9 mouse cellular contexts compared by ENCODE assay signal in the genomic region with DNA sequence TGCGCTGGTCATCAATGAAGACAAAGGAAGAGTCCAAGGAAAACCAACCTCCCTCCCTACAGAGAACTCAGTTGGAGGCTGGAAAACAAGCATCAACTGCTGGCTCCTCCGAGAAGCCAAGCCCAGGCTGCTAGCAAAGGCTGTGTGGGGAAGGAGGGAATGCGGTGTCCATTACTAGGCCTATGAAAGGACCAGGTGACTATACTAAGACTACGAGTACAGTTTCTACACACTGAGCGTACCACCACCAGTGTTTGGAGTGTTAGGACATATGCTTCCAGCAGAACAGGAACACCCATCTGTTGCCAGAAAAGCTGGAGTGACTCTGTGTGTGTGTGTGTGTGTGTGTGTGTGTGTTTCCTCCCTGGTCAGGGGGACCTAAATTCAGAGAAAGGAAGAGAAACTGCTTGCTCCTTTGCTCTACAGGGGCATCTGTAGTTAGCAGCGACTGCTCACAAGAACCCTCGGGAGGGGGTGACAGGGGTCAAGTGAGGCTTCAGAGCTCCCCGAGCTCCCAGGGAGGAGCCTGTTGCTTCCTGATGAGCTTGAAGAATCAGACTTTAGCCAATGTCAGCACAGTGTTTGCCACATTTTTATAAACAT. TPM values are rescaled to one million over a fixed set of nuclear protein-coding genes. Genes with fewer than 3 reads are reported as not detected.
DNase-seq lines count a peak whose midpoint lies in the region; ATAC-seq and TF ChIP-seq lines count a peak whose summit lies in the region.
"Had no signal": no experiment of that assay in that cellular context is flagged by ENCODE, and none has a peak within 500 bp of the region (broad histone marks: within the 10 kb centered on the region; RNA-seq: fewer than 3 reads in every experiment).

No protein-coding gene starts in this region.

- ATAC-seq in kidney, embryonic 15.5 days (replicated peaks; ENCODE audit: low FRiP score) = no peak
- ATAC-seq in midbrain, embryonic 16.5 days = no peak

- H3K9ac ChIP-seq in kidney, embryonic 15.5 days = no peak overlapping the region
- no peak overlapping the region for H3K9ac ChIP-seq in midbrain, embryonic 16.5 days (ENCODE audit: low read depth, low read length)

- DNase-seq in gastrocnemius, postnatal 14 days = peak; percentile 42
- no peak for DNase-seq in gastrocnemius, postnatal 4 days (ENCODE audit: low spot score in 2 of 2)
- peak; percentile 68 for DNase-seq in lung, postnatal 10 days
- no peak for DNase-seq in lung, postnatal 14 days
- no peak for DNase-seq in embryo, embryonic 11 days

- H3K27ac ChIP-seq in kidney, embryonic 15.5 days = peak overlapping the region; percentile 81
- 0 out of 2 replicates have a peak overlapping the region, but pooled peaks have one; percentile 37 for H3K27ac ChIP-seq in small intestine, adult 2 months (ENCODE audit: insufficient read depth, low read depth, low read length)
- no peak overlapping the region for H3K27ac ChIP-seq in midbrain, embryonic 16.5 days (ENCODE audit: low read length)

- peaks cover 45% of the 10 kb centered on the region for H3K36me3 ChIP-seq in kidney, embryonic 15.5 days
- no peaks in the 10 kb centered on the region for H3K36me3 ChIP-seq in small intestine, adult 2 months (ENCODE audit: control insufficient read depth, insufficient read depth, low read length)
- peaks cover 31% of the 10 kb centered on the region for H3K36me3 ChIP-seq in midbrain, embryonic 16.5 days (ENCODE audit: control insufficient read depth, insufficient read depth, low read length)

- intact Hi-C loops in gastrocnemius, postnatal 14 days (cut with DNase I; ENCODE audit: low total_unique reads) = no loop called here

- no peaks in the 10 kb centered on the region for H3K9me3 ChIP-seq in kidney, embryonic 15.5 days (replicated peaks)
- H3K9me3 ChIP-seq in midbrain, embryonic 16.5 days (replicated peaks; ENCODE audit: control insufficient read depth, low read length, poor library complexity, severe bottlenecking) = no peaks in the 10 kb centered on the region

- TF ChIP-seq CTCF in small intestine, adult 2 months (IDR thresholded peaks at IDR 0.05; ENCODE audit: extremely low read depth, insufficient read length, insufficient replicate concordance, low read depth, low read length) = no peak

- TF ChIP-seq POLR2A in small intestine, adult 2 months (IDR thresholded peaks at IDR 0.05; ENCODE audit: low read depth, low read length) = no peak

- peaks cover 43% of the 10 kb centered on the region for H3K4me1 ChIP-seq in kidney, embryonic 15.5 days
- peaks cover 5% of the 10 kb centered on the region; the same call in 1 of the 2 replicates for H3K4me1 ChIP-seq in small intestine, adult 2 months (ENCODE audit: control insufficient read depth, insufficient read depth, insufficient read length, low read length)
- no peaks in the 10 kb centered on the region for H3K4me1 ChIP-seq in midbrain, embryonic 16.5 days (ENCODE audit: control insufficient read depth, insufficient read depth, low read length)

- 59% methylated on average over 8 of the region's 8 CpGs for WGBS in kidney, embryonic 15.5 days
- 75% methylated on average over 8 of the region's 8 CpGs for WGBS in small intestine, adult 2 months
- 65% methylated on average over 8 of the region's 8 CpGs for WGBS in midbrain, embryonic 16.5 days

- no peaks in the 10 kb centered on the region for H3K27me3 ChIP-seq in kidney, embryonic 15.5 days
- no peaks in the 10 kb centered on the region for H3K27me3 ChIP-seq in small intestine, adult 2 months (ENCODE audit: control insufficient read depth, insufficient read depth, low read length)
- no peaks in the 10 kb centered on the region for H3K27me3 ChIP-seq in midbrain, embryonic 16.5 days (ENCODE audit: control insufficient read depth, insufficient read depth, low read depth, low read length)

- H3K4me3 ChIP-seq in kidney, embryonic 15.5 days (replicated peaks) = no peak overlapping the region
- H3K4me3 ChIP-seq in small intestine, adult 2 months (ENCODE audit: low read depth, low read length) = no peak overlapping the region
- H3K4me3 ChIP-seq in midbrain, embryonic 16.5 days (ENCODE audit: low read depth, low read length) = no peak overlapping the region

- H3K4me2 ChIP-seq in kidney, embryonic 15.5 days = no peak overlapping the region
- H3K4me2 ChIP-seq in midbrain, embryonic 16.5 days (ENCODE audit: low read length) = no peak overlapping the region

RNA-seq across cellular contexts. Expression of a gene that starts 21.2 kb away (rescaled TPM):
- 1 to 10 TPM; 1.5 to 2.0 TPM for total RNA-seq in gastrocnemius, postnatal 14 days (2021)
- total RNA-seq in gastrocnemius, postnatal 4 days (2021) = 1 to 10 TPM; 1.7 to 2.0 TPM
- polyA plus RNA-seq in kidney, embryonic 15.5 days (2015; fragmentation: Nextera tagmentation; extraction: Ambion mirVana) = 12.0 and 12.6 TPM in 2 replicates
- 0.89 TPM in 1 of 2 replicates, not detected in the other for polyA plus RNA-seq in small intestine, adult 2 months (2012; rRNA removed)
- 0.14 TPM in 1 of 2 replicates, not detected in the other for polyA plus RNA-seq in midbrain, embryonic 16.5 days (2015; fragmentation: Nextera tagmentation; extraction: Ambion mirVana)

RNA-seq across cellular contexts. Expression of a gene that starts 36.5 kb away (rescaled TPM):
- not detected for total RNA-seq in gastrocnemius, postnatal 14 days (2021)
- total RNA-seq in gastrocnemius, postnatal 4 days (2021) = not detected
- polyA plus RNA-seq in kidney, embryonic 15.5 days (2015; fragmentation: Nextera tagmentation; extraction: Ambion mirVana) = 37.4 and 43.5 TPM in 2 replicates
- 3.4 TPM in 1 of 2 replicates, not detected in the other for polyA plus RNA-seq in small intestine, adult 2 months (2012; rRNA removed)
- not detected in 2 replicates for polyA plus RNA-seq in midbrain, embryonic 16.5 days (2015; fragmentation: Nextera tagmentation; extraction: Ambion mirVana)
- total RNA-seq: adrenal gland, postnatal 36 days had no signal

Comparison
In these comparisons a context has a peak if more than half of its experiments do, and no peak if none do; other contexts are left out.
1. DNase-seq: peak in gastrocnemius, postnatal 14 days (single experiment) and lung, postnatal 10 days (single experiment); none in gastrocnemius, postnatal 4 days (0 of 2), lung, postnatal 14 days (single experiment) and embryo, embryonic 11 days (single experiment).